Mouse (Mus musculus) embryonic facial prominence, embryonic 10.5 days (tissue): ENCODE measurements around the gene Gm10961. TPM values are rescaled to one million over a fixed set of nuclear protein-coding genes. Genes with fewer than 3 reads are reported as not detected.
A peak's percentile ranks its signal among the peaks of the same experiment; 100 is the strongest.

Experiments used
- DNase-seq: peaks from one replicate; pipeline ENCODE4 v3.0.0-alpha.2; 2017; ENCODE audit warnings: low spot score
- H3K27ac ChIP-seq: fragments of 300-500 bp; sonication (generic); replicated peaks from 2 replicates; pipeline ENCODE4 v1.5.1; 2016; ENCODE audit warnings: mild to moderate bottlenecking
- H3K27me3 ChIP-seq: fragments of 300-500 bp; sonication (generic); replicated peaks from 2 replicates; pipeline ENCODE4 v1.6.1; 2016; ENCODE audit warnings: low read depth, mild to moderate bottlenecking; ENCODE audit not compliant: poor library complexity, severe bottlenecking
- H3K36me3 ChIP-seq: fragments of 300-500 bp; sonication (generic); replicated peaks from 2 replicates; pipeline ENCODE4 v1.6.1; 2016; ENCODE audit warnings: mild to moderate bottlenecking, moderate library complexity
- H3K4me1 ChIP-seq: fragments of 300-500 bp; sonication (generic); 2 replicates; pipeline ENCODE4 v1.6.1; 2016
- H3K4me3 ChIP-seq: fragments of 300-500 bp; sonication (generic); 2 replicates; pipeline ENCODE4 v1.5.1; 2016; ENCODE audit warnings: mild to moderate bottlenecking, moderate library complexity
- H3K9me3 ChIP-seq: fragments of 300-500 bp; sonication (generic); 2 replicates; pipeline ENCODE4 v1.6.1; 2016; ENCODE audit warnings: mild to moderate bottlenecking
- WGBS: fragments of 180-500 bp; shearing (Covaris S2); methylation state at CpG from one replicate; pipeline ENCODE4 v1.1.7; 2016; 5-methylcytosine and 5-hydroxymethylcytosine counted together
- polyA plus RNA-seq: library from polyadenylated mRNA; unstranded; fragments of >200 nt; fragmentation: Nextera tagmentation; extraction: Ambion mirVana; gene quantifications from 2 replicates; pipeline ENCODE4 v1.2.1, GENCODE M21; 2016

Gene Gm10961
- polyA plus RNA-seq, 1 experiment from 2014 or later: not detected

- Histone ChIP-seq H3K27ac (peak overlapping the region; percentile 92), H3K4me1 (peaks cover 63% of the 10 kb centered on the region)
Measured at GRCm38 (mm10) chr3:107597134-107597533, 34.0 kb upstream of the Gm10961 start.

GRCm38 (mm10) chr3:107597586-107598389 lies 33.3 kb upstream of the Gm10961 start:
- no peaks in the 10 kb centered on the region for H3K9me3 ChIP-seq
- peak overlapping the region; percentile 92 for H3K27ac ChIP-seq
- peaks cover 99% of the 10 kb centered on the region for H3K27me3 ChIP-seq
- H3K36me3 ChIP-seq: peaks cover 26% of the 10 kb centered on the region; the same call in 1 of the 2 replicates
- H3K4me1 ChIP-seq: peaks cover 63% of the 10 kb centered on the region
- peak; percentile 53 for DNase-seq
- WGBS: 2% methylated on average over 22 of the region's 22 CpGs
- peak overlapping the region; percentile 71 for H3K4me3 ChIP-seq

More at GRCm38 (mm10) chr3:107597134-107597533, 34.0 kb upstream of the Gm10961 start:
- peaks cover 20% of the 10 kb centered on the region; the same call in 1 of the 2 replicates for H3K36me3 ChIP-seq
- 2% methylated on average over 24 of the region's 24 CpGs for WGBS
- H3K9me3 ChIP-seq: no peaks in the 10 kb centered on the region
- peak; percentile 39 for DNase-seq
- peaks cover 100% of the 10 kb centered on the region for H3K27me3 ChIP-seq
- H3K4me3 ChIP-seq: peak overlapping the region; percentile 71

- Histone ChIP-seq H3K4me3 (peak overlapping the region; percentile 28; the same call in 1 of the 2 replicates), H3K27me3 (peaks cover 92% of the 10 kb centered on the region), H3K36me3 (peaks cover 34% of the 10 kb centered on the region; the same call in 1 of the 2 replicates), H3K9me3 (no peaks in the 10 kb centered on the region), H3K4me1 (peaks cover 53% of the 10 kb centered on the region), H3K27ac (peak overlapping the region; percentile 32; the same call in 1 of the 2 replicates)
- DNase-seq: no peak
- 46% methylated on average over 6 of the region's 6 CpGs for WGBS
Measured at GRCm38 (mm10) chr3:107600127-107600526, 31.0 kb upstream of the Gm10961 start.

GRCm38 (mm10) chr3:107605304-107605703 lies 25.8 kb upstream of the Gm10961 start:
- peak; percentile 76 for DNase-seq
- Histone ChIP-seq H3K4me1 (peaks cover 45% of the 10 kb centered on the region), H3K27ac (no peak overlapping the region; the same call in 1 of the 2 replicates), H3K4me3 (no peak overlapping the region), H3K36me3 (peaks cover 27% of the 10 kb centered on the region; the same call in 1 of the 2 replicates), H3K27me3 (peaks cover 41% of the 10 kb centered on the region), H3K9me3 (no peaks in the 10 kb centered on the region)
- 6% methylated on average over 4 of the region's 4 CpGs for WGBS

- Histone ChIP-seq H3K27me3 (peaks cover 21% of the 10 kb centered on the region), H3K9me3 (no peaks in the 10 kb centered on the region), H3K4me3 (no peak overlapping the region), H3K4me1 (peaks cover 42% of the 10 kb centered on the region), H3K27ac (no peak overlapping the region), H3K36me3 (peaks cover 34% of the 10 kb centered on the region)
- DNase-seq: no peak
- WGBS: 87% methylated on average over 8 of the region's 8 CpGs
Measured at GRCm38 (mm10) chr3:107607221-107607620, 23.9 kb upstream of the Gm10961 start.

GRCm38 (mm10) chr3:107608808-107609207 lies 22.3 kb upstream of the Gm10961 start:
- no peaks in the 10 kb centered on the region for H3K9me3 ChIP-seq
- 75% methylated on average over 4 of the region's 4 CpGs for WGBS
- no peak overlapping the region for H3K4me3 ChIP-seq
- H3K27ac ChIP-seq: no peak overlapping the region
- DNase-seq: no peak
- H3K4me1 ChIP-seq: peaks cover 42% of the 10 kb centered on the region
- H3K36me3 ChIP-seq: peaks cover 45% of the 10 kb centered on the region
- peaks cover 13% of the 10 kb centered on the region for H3K27me3 ChIP-seq

- WGBS: 49% methylated on average over 3 of the region's 3 CpGs
Measured at GRCm38 (mm10) chr3:107609376-107609775, 21.7 kb upstream of the Gm10961 start.

GRCm38 (mm10) chr3:107611394-107611793 lies 19.7 kb upstream of the Gm10961 start:
- H3K36me3 ChIP-seq: peaks cover 63% of the 10 kb centered on the region
- 74% methylated on average over 4 of the region's 4 CpGs for WGBS

More at GRCm38 (mm10) chr3:107609376-107609775, 21.7 kb upstream of the Gm10961 start:
- Histone ChIP-seq H3K27me3 (peaks cover 8% of the 10 kb centered on the region), H3K36me3 (peaks cover 47% of the 10 kb centered on the region), H3K9me3 (no peaks in the 10 kb centered on the region), H3K27ac (no peak overlapping the region), H3K4me3 (no peak overlapping the region), H3K4me1 (peaks cover 42% of the 10 kb centered on the region)
- no peak for DNase-seq

GRCm38 (mm10) chr3:107612902-107613525 lies 18.1 kb upstream of the Gm10961 start:
- Histone ChIP-seq H3K4me3 (no peak overlapping the region), H3K36me3 (peaks cover 79% of the 10 kb centered on the region), H3K27ac (no peak overlapping the region), H3K27me3 (no peaks in the 10 kb centered on the region), H3K9me3 (no peaks in the 10 kb centered on the region), H3K4me1 (peaks cover 11% of the 10 kb centered on the region)
- peak; percentile 76 for DNase-seq
- 90% methylated on average over 11 of the region's 11 CpGs for whole genome bisulfite sequencing

More at GRCm38 (mm10) chr3:107611394-107611793, 19.7 kb upstream of the Gm10961 start:
- H3K4me3 ChIP-seq: no peak overlapping the region
- H3K27ac ChIP-seq: no peak overlapping the region
- no peak for DNase-seq
- peaks cover 26% of the 10 kb centered on the region for H3K4me1 ChIP-seq
- H3K9me3 ChIP-seq: no peaks in the 10 kb centered on the region
- no peaks in the 10 kb centered on the region for H3K27me3 ChIP-seq

- no peak overlapping the region for H3K4me3 ChIP-seq
- peaks cover 100% of the 10 kb centered on the region for H3K36me3 ChIP-seq
- H3K4me1 ChIP-seq: no peaks in the 10 kb centered on the region
- no peaks in the 10 kb centered on the region for H3K9me3 ChIP-seq
- H3K27me3 ChIP-seq: no peaks in the 10 kb centered on the region
- DNase-seq: no peak
- H3K27ac ChIP-seq: no peak overlapping the region
- WGBS: 95% methylated on average over 3 of the region's 3 CpGs
Measured at GRCm38 (mm10) chr3:107617800-107618199, 13.3 kb upstream of the Gm10961 start.

GRCm38 (mm10) chr3:107619911-107620310 lies 11.2 kb upstream of the Gm10961 start:
- peaks cover 100% of the 10 kb centered on the region for H3K36me3 ChIP-seq
- H3K27ac ChIP-seq: no peak overlapping the region

GRCm38 (mm10) chr3:107621286-107622075 lies 9.6 kb upstream of the Gm10961 start:
- Histone ChIP-seq H3K4me1 (no peaks in the 10 kb centered on the region), H3K27me3 (no peaks in the 10 kb centered on the region), H3K4me3 (no peak overlapping the region), H3K36me3 (peaks cover 100% of the 10 kb centered on the region), H3K9me3 (no peaks in the 10 kb centered on the region), H3K27ac (no peak overlapping the region)
- WGBS: 92% methylated on average over 21 of the region's 21 CpGs
- no peak for DNase-seq

More at GRCm38 (mm10) chr3:107619911-107620310, 11.2 kb upstream of the Gm10961 start:
- DNase-seq: no peak
- WGBS: 91% methylated on average over 6 of the region's 6 CpGs
- Histone ChIP-seq H3K9me3 (no peaks in the 10 kb centered on the region), H3K4me1 (no peaks in the 10 kb centered on the region), H3K27me3 (no peaks in the 10 kb centered on the region), H3K4me3 (no peak overlapping the region)
